Mouse (Mus musculus): ENCODE data around the gene Fam83c. TPM values are rescaled to one million over a fixed set of nuclear protein-coding genes. Genes with fewer than 3 reads are reported as not detected.

The Fam83c gene
- not detected for polyA plus RNA-seq (2017; shearing (Covaris generic))

DNA sequence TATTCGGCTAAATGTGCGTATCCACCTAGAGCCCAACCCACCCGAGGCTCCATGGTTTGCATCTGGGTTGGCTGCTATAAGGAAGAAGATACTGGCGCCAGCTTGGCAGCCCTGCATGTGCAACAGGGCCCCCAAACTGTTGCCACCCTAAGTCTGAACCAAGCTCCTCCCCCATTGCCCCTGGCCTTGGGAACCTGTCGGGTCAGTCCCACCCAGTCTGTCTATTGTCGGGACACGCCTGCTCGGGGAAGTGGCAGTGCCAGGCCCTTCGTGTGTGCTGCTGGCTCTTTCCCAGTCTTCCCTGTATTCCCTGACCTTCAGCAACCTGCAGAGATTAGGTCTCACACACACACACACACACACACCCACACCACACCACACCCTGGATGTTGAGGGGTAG lies at the start of gene Fam83c:
Gene Fam83c, minus strand, starts transcription at position 123 of the 400 bp plus-strand sequence.

GRCm38 (mm10) chr2:155826630-155827424 lies 7.8 kb downstream of the Fam83c start, which contains the start of gene Eif6:
Eif6 (minus strand) TSS chr2:155826925.

GRCm38 (mm10) chr2:155819392-155819448 lies 15.4 kb downstream of the Fam83c start, which contains the start of gene BC029722:
BC029722 (minus strand) TSS chr2:155819426.

Other genes starting within 250 kb of the Fam83c start
- gene Gss, start 242.0 kb downstream of the Fam83c start, polyA plus RNA-seq (2017; shearing (Covaris generic)): 13.3 TPM
- 0.16 TPM for gene Myh7b, start 223.6 kb downstream of the Fam83c start, polyA plus RNA-seq (2017; shearing (Covaris generic))
- gene Trpc4ap, start 142.5 kb downstream of the Fam83c start, polyA plus RNA-seq (2017; shearing (Covaris generic)): 115 TPM
- 80.5 TPM for gene Edem2, start 105.4 kb downstream of the Fam83c start, polyA plus RNA-seq (2017; shearing (Covaris generic))
- gene Gm17581, start 99.0 kb downstream of the Fam83c start, polyA plus RNA-seq (2017; shearing (Covaris generic)): not detected
- not detected for gene Procr, start 83.7 kb downstream of the Fam83c start, polyA plus RNA-seq (2017; shearing (Covaris generic))
- 0.10 TPM for gene Mmp24, start 59.5 kb downstream of the Fam83c start, polyA plus RNA-seq (2017; shearing (Covaris generic))
- gene BC029722, start 15.4 kb downstream of the Fam83c start, polyA plus RNA-seq (2017; shearing (Covaris generic)): 46.4 TPM
- gene Eif6, start 7.9 kb downstream of the Fam83c start, polyA plus RNA-seq (2017; shearing (Covaris generic)): 210 TPM
- gene Uqcc1, start 95.5 kb upstream of the Fam83c start, polyA plus RNA-seq (2017; shearing (Covaris generic)): 56.2 TPM
- not detected for gene Gm15557, start 105.9 kb upstream of the Fam83c start, polyA plus RNA-seq (2017; shearing (Covaris generic))
- not detected for gene Gdf5, start 110.5 kb upstream of the Fam83c start, polyA plus RNA-seq (2017; shearing (Covaris generic))
- gene Cep250, start 121.6 kb upstream of the Fam83c start, polyA plus RNA-seq (2017; shearing (Covaris generic)): 71.5 TPM
- gene 6430550D23Rik, start 173.1 kb upstream of the Fam83c start, polyA plus RNA-seq (2017; shearing (Covaris generic)): 1.1 TPM
- gene Ergic3, start 173.2 kb upstream of the Fam83c start, polyA plus RNA-seq (2017; shearing (Covaris generic)): 166 TPM
- not detected for gene Fer1l4, start 218.1 kb upstream of the Fam83c start, polyA plus RNA-seq (2017; shearing (Covaris generic))
- 0.37 TPM for gene Spag4, start 230.3 kb upstream of the Fam83c start, polyA plus RNA-seq (2017; shearing (Covaris generic))

All from activated CD4-positive, CD25-positive, alpha-beta regulatory T cell, adult 9 weeks (primary cell).